Mouse (Mus musculus) liver, embryonic 13.5 days (tissue): ENCODE measurements around the gene Igsf3. TPM values are rescaled to one million over a fixed set of nuclear protein-coding genes. Genes with fewer than 3 reads are reported as not detected.

Source experiments
- ATAC-seq: fragments of 200-750 bp; cut with Nextera tagmentation; 2 replicates; pipeline ENCODE4 v1.8.0; 2017; ENCODE audit warnings: low read depth, mild to moderate bottlenecking, moderate number of reproducible peaks, moderate library complexity
- DNase-seq: peaks from one replicate; pipeline ENCODE4 v3.0.0; 2022
- H3K27ac ChIP-seq: fragments of 300-500 bp; sonication (generic); 2 replicates; pipeline ENCODE4 v1.5.1; 2015; ENCODE audit warnings: moderate library complexity, mild to moderate bottlenecking, inconsistent platforms
- H3K27me3 ChIP-seq: fragments of 300-500 bp; sonication (generic); 2 replicates; pipeline ENCODE4 v1.6.1; 2015; ENCODE audit warnings: mild to moderate bottlenecking, inconsistent platforms
- H3K36me3 ChIP-seq: fragments of 300-500 bp; sonication (generic); 2 replicates; pipeline ENCODE4 v1.6.1; 2015; ENCODE audit warnings: mild to moderate bottlenecking, inconsistent platforms
- H3K4me1 ChIP-seq: fragments of 300-500 bp; sonication (generic); replicated peaks from 2 replicates; pipeline ENCODE4 v1.6.1; 2015; ENCODE audit warnings: inconsistent platforms
- H3K4me2 ChIP-seq: fragments of 300-500 bp; sonication (generic); 2 replicates; pipeline ENCODE4 v1.6.1; 2015; ENCODE audit warnings: inconsistent platforms, mild to moderate bottlenecking, moderate library complexity
- H3K4me3 ChIP-seq: fragments of 300-500 bp; sonication (generic); replicated peaks from 2 replicates; pipeline ENCODE4 v1.5.1; 2015; ENCODE audit warnings: mild to moderate bottlenecking, inconsistent platforms
- H3K9ac ChIP-seq: fragments of 300-500 bp; sonication (generic); 2 replicates; pipeline ENCODE4 v1.6.1; 2015; ENCODE audit warnings: mild to moderate bottlenecking, inconsistent platforms
- H3K9me3 ChIP-seq: fragments of 300-500 bp; sonication (generic); replicated peaks from 2 replicates; pipeline ENCODE4 v1.6.1; 2016; ENCODE audit warnings: inconsistent platforms
- WGBS: fragments of 180-500 bp; shearing (Covaris S2); methylation state at CpG from one replicate; pipeline ENCODE4 v1.1.7; 2015; ENCODE audit not compliant: insufficient replicate concordance; 5-methylcytosine and 5-hydroxymethylcytosine counted together
- polyA plus RNA-seq: library from polyadenylated mRNA; unstranded; fragments of >200 nt; fragmentation: Nextera tagmentation; extraction: Ambion mirVana; gene quantifications from 2 replicates; pipeline ENCODE4 v1.2.1, GENCODE M21; 2015

Gene Igsf3
- polyA plus RNA-seq, 1 experiment from 2014 or later: 6.4 TPM

DNA sequence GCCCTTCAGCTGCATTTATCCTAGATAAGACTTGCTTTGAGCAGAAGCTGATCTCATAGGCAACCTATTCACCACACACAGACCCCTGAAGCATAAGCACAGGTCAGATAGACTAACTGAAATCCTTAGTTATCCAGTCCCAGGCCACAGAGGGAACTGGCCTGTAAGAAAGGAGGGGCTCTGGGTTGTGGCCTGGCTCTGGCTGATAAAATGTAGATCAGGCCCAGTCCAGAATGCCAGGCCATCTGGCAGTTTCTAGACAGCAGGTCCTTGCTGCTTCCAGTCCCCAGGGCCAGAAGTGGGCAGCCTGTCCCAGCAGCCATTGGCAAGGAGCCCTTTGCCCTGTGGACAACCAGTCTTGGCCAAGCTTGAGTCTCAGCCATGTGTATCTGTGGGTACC is 22.4 kb upstream of the Igsf3 start:
- peak; percentile 92 for ATAC-seq
- Histone ChIP-seq H3K4me2 (peak overlapping the region; percentile 52), H3K27ac (peak overlapping the region; percentile 90), H3K9me3 (peaks cover 7% of the 10 kb centered on the region; the same call in 1 of the 2 replicates), H3K36me3 (no peaks in the 10 kb centered on the region), H3K9ac (peak overlapping the region; percentile 61), H3K4me3 (no peak overlapping the region), H3K4me1 (peaks cover 79% of the 10 kb centered on the region), H3K27me3 (no peaks in the 10 kb centered on the region)
- peak; percentile 81 for DNase-seq

DNA sequence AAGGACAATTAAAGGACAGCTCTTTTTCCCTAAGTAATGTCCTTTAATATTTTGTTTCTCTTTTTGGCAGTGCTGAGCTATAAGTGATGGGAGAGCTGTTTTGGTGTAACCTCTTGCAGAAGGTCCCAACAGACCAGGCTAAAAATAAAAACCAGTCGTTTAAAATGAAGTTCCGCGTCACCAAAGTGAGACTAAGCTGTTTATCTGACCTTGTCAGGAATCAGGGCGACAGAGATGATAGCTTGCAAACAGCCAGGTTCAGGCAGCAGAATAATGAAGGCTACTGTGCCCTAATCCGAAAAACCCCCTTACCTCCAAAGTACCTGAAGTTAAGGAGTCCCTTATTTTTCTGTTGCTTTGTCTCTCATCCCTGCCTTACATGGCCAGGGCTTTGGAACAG is 21.2 kb upstream of the Igsf3 start:
- ATAC-seq (peak; percentile 32), DNase-seq (peak; percentile 41)
- H3K4me2 ChIP-seq: peak overlapping the region; percentile 52
- H3K36me3 ChIP-seq: no peaks in the 10 kb centered on the region
- H3K9me3 ChIP-seq: peaks cover 7% of the 10 kb centered on the region; the same call in 1 of the 2 replicates
- peak overlapping the region; percentile 90 for H3K27ac ChIP-seq
- 10% methylated on average over 5 of the region's 5 CpGs for WGBS
- H3K27me3 ChIP-seq: no peaks in the 10 kb centered on the region
- peak overlapping the region; percentile 4; the same call in 1 of the 2 replicates for H3K4me3 ChIP-seq
- H3K9ac ChIP-seq: peak overlapping the region; percentile 61
- peaks cover 76% of the 10 kb centered on the region for H3K4me1 ChIP-seq

DNA sequence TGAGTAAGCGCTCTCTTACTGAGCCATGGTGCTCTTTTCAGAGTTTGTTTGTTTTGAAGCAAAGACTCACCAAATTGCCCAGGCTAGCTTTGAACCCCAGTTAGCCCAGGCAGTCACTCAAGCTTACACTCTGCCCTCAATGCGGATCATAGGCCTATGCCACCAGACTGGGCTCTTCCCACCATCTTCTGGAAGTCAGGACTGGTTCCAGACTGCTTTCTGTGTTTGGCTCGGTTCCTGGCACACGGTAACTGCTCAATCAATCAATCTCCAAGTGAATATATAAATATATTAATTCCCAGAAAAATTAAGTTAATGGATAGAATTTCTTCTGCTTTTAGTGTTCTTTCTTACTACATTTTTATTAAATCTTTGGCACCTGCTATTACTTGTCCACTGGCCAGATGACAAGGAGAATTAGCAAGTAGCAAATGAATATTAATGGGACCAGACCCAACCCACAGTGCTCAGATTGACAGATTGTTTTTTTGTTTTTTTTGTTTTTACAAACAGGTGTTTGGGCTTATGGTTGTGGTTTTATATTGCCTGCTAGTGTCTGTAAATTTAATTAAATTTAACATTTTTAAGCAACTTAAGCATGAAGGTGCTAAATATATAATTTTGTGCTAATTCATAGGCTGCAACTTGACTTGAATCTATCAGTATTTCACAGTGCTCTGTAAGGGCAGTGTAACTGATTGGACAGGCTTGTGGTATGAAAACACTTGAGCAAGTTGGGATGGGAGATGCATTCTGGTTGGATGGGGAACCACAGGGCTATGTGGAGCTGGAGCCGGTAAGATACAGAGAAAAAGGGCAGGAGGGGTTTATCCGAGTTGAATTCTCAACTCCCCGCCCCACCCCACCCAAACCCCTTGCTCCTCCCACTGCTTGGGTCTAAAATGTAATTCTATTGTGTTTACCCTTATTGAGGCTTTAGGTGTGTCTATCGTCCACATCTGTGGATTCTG is 20.0 kb upstream of the Igsf3 start:
- 40% methylated on average over 8 of the region's 8 CpGs for WGBS
- ATAC-seq: peak; percentile 69
- Histone ChIP-seq H3K9ac (peak overlapping the region; percentile 61; the same call in 1 of the 2 replicates), H3K4me2 (peak overlapping the region; percentile 52), H3K27me3 (no peaks in the 10 kb centered on the region), H3K4me1 (peaks cover 65% of the 10 kb centered on the region), H3K9me3 (peaks cover 7% of the 10 kb centered on the region; the same call in 1 of the 2 replicates), H3K27ac (peak overlapping the region; percentile 90), H3K36me3 (no peaks in the 10 kb centered on the region), H3K4me3 (no peak overlapping the region)
- DNase-seq: peak; percentile 55

DNA sequence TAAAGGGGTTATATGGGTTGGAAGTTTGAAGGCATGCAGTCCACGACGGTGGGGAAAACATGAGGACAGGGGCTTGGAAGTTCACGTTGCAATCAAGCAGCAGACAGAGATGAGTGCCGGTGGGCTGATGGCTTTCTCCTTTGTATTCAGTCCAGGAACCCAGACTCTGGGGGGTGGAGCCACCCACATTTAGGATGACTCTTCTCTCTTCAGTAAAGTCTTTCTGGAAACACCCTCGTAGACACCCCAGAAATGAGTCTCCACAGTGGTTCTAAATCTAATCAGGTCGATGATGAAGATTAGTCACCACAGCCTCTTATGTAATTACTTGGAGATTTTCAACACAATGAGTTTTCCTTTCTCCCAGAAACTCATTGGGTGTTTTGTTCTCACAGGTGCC is 16.1 kb upstream of the Igsf3 start:
- no peak overlapping the region for H3K4me3 ChIP-seq
- WGBS: 74% methylated on average over 6 of the region's 6 CpGs
- no peak overlapping the region for H3K4me2 ChIP-seq
- DNase-seq (no peak), ATAC-seq (no peak)
- no peaks in the 10 kb centered on the region for H3K27me3 ChIP-seq
- no peak overlapping the region for H3K9ac ChIP-seq
- H3K27ac ChIP-seq: no peak overlapping the region
- no peaks in the 10 kb centered on the region for H3K36me3 ChIP-seq
- no peaks in the 10 kb centered on the region for H3K9me3 ChIP-seq
- H3K4me1 ChIP-seq: peaks cover 58% of the 10 kb centered on the region

DNA sequence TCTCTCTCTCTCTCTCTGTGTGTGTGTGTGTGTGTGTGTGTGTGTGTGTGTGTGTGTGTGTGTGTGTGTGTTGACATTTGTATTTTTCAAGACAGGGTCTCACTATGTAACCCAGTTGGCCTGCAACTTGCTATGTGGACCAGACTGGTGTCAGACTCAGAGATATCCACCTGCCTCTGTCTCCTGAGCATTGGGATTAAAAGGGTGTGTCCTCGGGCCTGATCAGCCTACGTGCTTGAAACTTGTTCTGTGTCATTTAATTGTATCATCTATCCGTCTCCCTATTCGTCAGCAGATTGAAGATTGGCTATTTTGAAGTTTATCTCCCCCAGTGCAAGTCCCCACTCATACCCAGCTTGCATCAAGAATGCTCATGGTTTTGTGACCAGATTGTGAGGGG is 14.5 kb upstream of the Igsf3 start:
- peaks cover 58% of the 10 kb centered on the region for H3K4me1 ChIP-seq
- no peak overlapping the region for H3K4me3 ChIP-seq
- H3K27me3 ChIP-seq: no peaks in the 10 kb centered on the region
- H3K27ac ChIP-seq: no peak overlapping the region
- DNase-seq (no peak), ATAC-seq (peak; percentile 43)
- no peaks in the 10 kb centered on the region for H3K36me3 ChIP-seq
- H3K4me2 ChIP-seq: no peak overlapping the region
- H3K9me3 ChIP-seq: no peaks in the 10 kb centered on the region
- 54% methylated on average over 4 of the region's 4 CpGs for WGBS
- no peak overlapping the region for H3K9ac ChIP-seq

DNA sequence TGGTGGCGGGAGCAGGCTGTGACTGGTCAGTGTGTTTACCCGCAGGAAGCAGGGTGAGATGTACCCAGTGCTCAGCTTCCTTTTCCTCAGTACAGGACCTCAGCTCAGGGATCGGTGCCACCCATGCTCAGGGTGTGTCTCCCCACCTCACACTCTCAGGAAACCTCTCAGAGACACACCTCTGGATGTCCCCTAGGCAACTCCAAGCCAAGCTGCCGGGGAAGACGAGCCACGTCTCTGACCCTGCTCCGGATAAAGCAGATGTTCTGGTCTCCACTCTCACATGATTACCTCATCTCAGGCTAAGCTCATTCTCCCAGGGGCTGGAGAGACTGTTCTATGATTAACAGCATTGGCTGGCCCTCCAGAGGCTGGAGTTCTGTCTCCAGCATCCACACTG is 13.3 kb upstream of the Igsf3 start:
- H3K27ac ChIP-seq: no peak overlapping the region
- no peak for DNase-seq
- H3K4me2 ChIP-seq: no peak overlapping the region
- no peaks in the 10 kb centered on the region for H3K36me3 ChIP-seq
- peaks cover 60% of the 10 kb centered on the region for H3K4me1 ChIP-seq
- no peak overlapping the region for H3K9ac ChIP-seq
- H3K9me3 ChIP-seq: no peaks in the 10 kb centered on the region
- H3K4me3 ChIP-seq: no peak overlapping the region
- ATAC-seq: no peak
- 67% methylated on average over 7 of the region's 7 CpGs for WGBS
- no peaks in the 10 kb centered on the region for H3K27me3 ChIP-seq

DNA sequence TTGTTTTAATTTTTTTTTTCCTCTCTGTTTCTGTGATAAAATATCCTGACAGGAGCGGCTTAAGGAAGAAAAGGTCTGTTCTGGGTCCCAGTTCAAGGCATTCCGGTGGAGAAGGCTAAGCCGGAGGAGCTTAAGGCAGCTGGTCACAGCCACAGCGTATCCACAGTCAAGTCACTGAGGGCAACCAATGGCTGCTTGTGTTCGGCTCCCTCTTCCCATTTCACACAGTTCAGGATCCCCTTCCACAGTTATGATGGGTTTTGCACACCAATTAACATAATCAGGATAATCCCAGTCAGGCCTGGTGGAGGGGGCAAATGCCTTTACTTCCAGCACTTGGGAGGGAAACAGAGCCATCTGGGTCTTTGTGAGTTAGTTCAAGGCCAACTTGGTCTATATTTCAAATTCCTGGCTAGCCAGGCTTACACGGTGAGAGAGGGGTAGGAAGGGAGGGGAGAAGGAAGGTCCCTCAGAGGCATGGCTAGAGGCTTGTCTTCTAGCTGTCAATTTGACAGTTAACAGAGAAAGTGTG is 11.7 kb upstream of the Igsf3 start:
- no peak overlapping the region for H3K4me2 ChIP-seq
- DNase-seq: no peak
- H3K4me1 ChIP-seq: peaks cover 66% of the 10 kb centered on the region
- H3K9ac ChIP-seq: no peak overlapping the region
- 0 out of 2 replicates have a peak overlapping the region, but pooled peaks have one; percentile 63 for H3K27ac ChIP-seq
- H3K36me3 ChIP-seq: no peaks in the 10 kb centered on the region
- no peak overlapping the region for H3K4me3 ChIP-seq
- WGBS: 77% methylated on average over 6 of the region's 6 CpGs
- no peaks in the 10 kb centered on the region for H3K9me3 ChIP-seq
- no peak for ATAC-seq
- no peaks in the 10 kb centered on the region for H3K27me3 ChIP-seq

DNA sequence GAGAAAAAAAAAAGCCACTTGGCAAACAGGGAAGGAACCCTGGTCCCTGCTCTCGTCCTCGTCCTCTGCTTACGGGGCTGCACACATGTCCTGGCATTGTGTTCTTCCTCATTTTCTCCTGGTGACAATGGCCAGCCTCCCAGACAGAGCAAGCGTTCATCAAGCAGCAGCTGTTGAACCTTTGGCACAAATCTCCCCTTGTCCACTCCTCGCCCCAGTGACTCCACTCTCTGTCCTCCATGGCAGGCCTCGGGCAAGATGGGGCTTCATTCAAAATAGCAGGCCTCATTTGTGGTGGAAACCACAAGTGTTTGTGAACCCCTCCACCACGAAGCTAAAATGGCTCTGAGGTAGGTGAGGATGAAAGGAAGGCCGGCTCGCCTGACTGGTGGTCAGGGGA is 11.0 kb upstream of the Igsf3 start:
- no peak for DNase-seq
- Histone ChIP-seq H3K9ac (peak overlapping the region; percentile 29; the same call in 1 of the 2 replicates), H3K36me3 (no peaks in the 10 kb centered on the region), H3K4me2 (no peak overlapping the region), H3K4me3 (no peak overlapping the region), H3K9me3 (no peaks in the 10 kb centered on the region), H3K27me3 (no peaks in the 10 kb centered on the region), H3K27ac (peak overlapping the region; percentile 63), H3K4me1 (peaks cover 62% of the 10 kb centered on the region)
- WGBS: 57% methylated on average over 9 of the region's 9 CpGs
- ATAC-seq: no peak

DNA sequence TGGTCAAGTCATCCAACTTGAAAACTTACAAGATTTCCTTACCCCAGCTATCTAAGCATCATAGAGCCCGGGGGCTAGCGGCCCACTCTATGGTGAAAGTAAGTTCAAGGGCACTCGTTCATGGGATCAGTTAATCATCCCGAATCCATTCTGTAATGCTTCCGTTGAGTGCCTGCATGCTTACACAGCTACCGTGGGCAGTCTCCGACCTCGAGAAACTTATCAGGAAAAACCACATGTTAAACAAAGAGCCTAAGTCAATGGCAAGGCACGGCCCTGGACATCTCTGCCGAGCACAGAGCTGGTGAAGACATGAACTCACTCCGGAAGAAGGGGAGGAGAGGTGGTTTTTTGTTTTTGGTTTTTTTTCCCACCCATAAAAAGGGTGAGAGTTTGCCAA is 9.5 kb upstream of the Igsf3 start:
- H3K27me3 ChIP-seq: no peaks in the 10 kb centered on the region
- H3K4me3 ChIP-seq: peak overlapping the region; percentile 23
- peaks cover 75% of the 10 kb centered on the region for H3K4me1 ChIP-seq
- H3K9ac ChIP-seq: peak overlapping the region; percentile 49; the same call in 1 of the 2 replicates
- 8% methylated on average over 11 of the region's 11 CpGs for WGBS
- DNase-seq (peak; percentile 69), ATAC-seq (peak; percentile 92)
- H3K27ac ChIP-seq: peak overlapping the region; percentile 80
- H3K4me2 ChIP-seq: peak overlapping the region; percentile 60
- no peaks in the 10 kb centered on the region for H3K36me3 ChIP-seq
- no peaks in the 10 kb centered on the region for H3K9me3 ChIP-seq

DNA sequence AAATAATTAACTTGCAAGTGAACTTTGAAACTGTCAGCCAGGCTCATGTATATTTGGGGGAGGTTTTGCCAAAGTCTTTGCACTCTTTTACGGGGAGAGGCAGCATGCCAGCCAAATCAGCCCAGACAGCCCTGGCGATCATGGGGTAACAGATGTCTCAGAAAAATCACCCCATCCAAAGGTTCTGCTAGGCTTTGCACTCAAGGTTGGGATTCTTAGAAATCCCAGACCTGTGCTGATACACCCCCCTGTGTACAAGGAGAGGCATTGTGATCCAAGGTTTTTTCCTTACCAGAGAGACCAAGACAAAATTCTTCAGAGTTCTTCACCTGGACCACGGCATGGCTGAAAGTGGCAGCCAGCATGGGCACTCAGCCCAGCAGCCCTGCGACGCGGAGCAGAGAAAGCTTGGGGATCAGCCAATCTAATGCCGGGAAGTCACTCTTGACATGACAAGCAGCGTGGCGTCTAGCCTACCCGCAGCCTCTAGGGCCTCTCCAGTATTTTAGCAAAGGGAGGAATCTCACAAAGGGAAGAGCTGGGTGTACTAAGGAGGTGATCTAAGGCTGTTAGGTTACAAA is 7.5 kb upstream of the Igsf3 start:
- H3K4me2 ChIP-seq: no peak overlapping the region
- DNase-seq (no peak), ATAC-seq (no peak)
- H3K36me3 ChIP-seq: no peaks in the 10 kb centered on the region
- peaks cover 82% of the 10 kb centered on the region for H3K4me1 ChIP-seq
- H3K4me3 ChIP-seq: no peak overlapping the region
- H3K9me3 ChIP-seq: no peaks in the 10 kb centered on the region
- H3K27ac ChIP-seq: no peak overlapping the region
- no peak overlapping the region for H3K9ac ChIP-seq
- 64% methylated on average over 10 of the region's 10 CpGs for WGBS
- no peaks in the 10 kb centered on the region for H3K27me3 ChIP-seq

DNA sequence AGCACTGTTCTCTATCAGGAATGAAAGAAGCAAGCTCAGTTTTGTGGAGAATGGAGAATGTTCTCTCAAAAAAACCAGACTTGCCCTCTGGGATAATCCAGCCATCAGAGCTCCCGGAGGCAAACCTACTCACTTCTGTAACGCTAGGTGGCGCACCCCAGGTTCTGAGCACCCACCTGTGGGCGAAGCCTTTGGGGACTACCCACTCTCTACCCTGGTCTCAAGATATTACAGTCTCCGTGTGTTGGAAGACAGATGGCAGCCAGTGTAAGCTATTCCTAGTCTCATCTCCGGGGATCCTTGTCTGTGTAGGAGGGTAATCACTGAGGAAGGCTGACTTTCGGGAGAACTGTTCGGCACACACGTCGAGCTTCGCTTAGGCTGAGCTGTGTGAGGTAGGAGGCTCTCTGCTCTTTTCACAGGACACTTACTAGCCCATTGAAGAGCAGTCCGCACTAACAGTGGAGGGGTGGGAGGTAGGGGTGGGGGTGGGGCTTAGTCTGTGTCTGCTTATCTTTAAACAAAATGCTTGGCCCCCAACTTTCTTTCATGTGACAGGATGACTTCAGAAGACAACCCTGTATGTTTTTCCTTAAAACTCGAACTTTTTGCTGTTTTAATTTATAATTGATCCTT is 4.4 kb upstream of the Igsf3 start:
- H3K4me2 ChIP-seq: peak overlapping the region; percentile 61
- H3K36me3 ChIP-seq: no peaks in the 10 kb centered on the region
- ATAC-seq (peak; percentile 68), DNase-seq (peak; percentile 77)
- peak overlapping the region; percentile 63 for H3K9ac ChIP-seq
- peak overlapping the region; percentile 63 for H3K27ac ChIP-seq
- H3K27me3 ChIP-seq: no peaks in the 10 kb centered on the region
- H3K4me3 ChIP-seq: peak overlapping the region; percentile 38
- no peaks in the 10 kb centered on the region for H3K9me3 ChIP-seq
- H3K4me1 ChIP-seq: peaks cover 85% of the 10 kb centered on the region
- 18% methylated on average over 13 of the region's 13 CpGs for WGBS
